Mouse (Mus musculus) hindbrain, postnatal 0 days (tissue): ENCODE measurements at regions not wholly inside any gene's neighbourhood (a gene's known extent, or its start where the extent isn't known, plus 50 kb on each side); places are given as distances from the start of the nearest gene placed in this dataset.
A peak's percentile ranks its signal among the peaks of the same experiment; 100 is the strongest.

Source experiments
- ATAC-seq: fragments of 200-750 bp; cut with Nextera tagmentation; 2 replicates; pipeline ENCODE4 v1.8.0; 2017; ENCODE audit warnings: mild to moderate bottlenecking, moderate TSS enrichment, moderate library complexity
- DNase-seq: peaks from one replicate; pipeline ENCODE4 v3.0.0-alpha.2; 2015; ENCODE audit warnings: low spot score
- H3K27ac ChIP-seq: fragments of 300-500 bp; sonication (generic); 2 replicates; pipeline ENCODE4 v1.5.1; 2014; ENCODE audit warnings: mild to moderate bottlenecking
- H3K27me3 ChIP-seq: fragments of 300-500 bp; sonication (generic); 2 replicates; pipeline ENCODE4 v1.6.1; 2014; ENCODE audit warnings: low read length, mixed read lengths; ENCODE audit not compliant: insufficient read depth
- H3K36me3 ChIP-seq: fragments of 300-500 bp; sonication (generic); 2 replicates; pipeline ENCODE4 v1.6.1; 2014; ENCODE audit warnings: low read length, mixed read lengths; ENCODE audit not compliant: insufficient read depth
- H3K4me1 ChIP-seq: fragments of 300-500 bp; sonication (generic); 2 replicates; pipeline ENCODE4 v1.6.1; 2014; ENCODE audit warnings: antibody characterized with exemption, low read length, mixed read lengths; ENCODE audit not compliant: insufficient read depth
- H3K4me2 ChIP-seq: fragments of 300-500 bp; sonication (generic); 2 replicates; pipeline ENCODE4 v1.6.1; 2014; ENCODE audit warnings: low read depth, mild to moderate bottlenecking, low read length, moderate library complexity, mixed read lengths
- H3K4me3 ChIP-seq: fragments of 300-500 bp; sonication (generic); 2 replicates; pipeline ENCODE4 v1.5.1; 2014; ENCODE audit warnings: low read length
- H3K9ac ChIP-seq: fragments of 300-500 bp; sonication (generic); replicated peaks from 2 replicates; pipeline ENCODE4 v1.6.1; 2014; ENCODE audit warnings: mild to moderate bottlenecking, low read length, moderate library complexity, mixed read lengths
- H3K9me3 ChIP-seq: fragments of 300-500 bp; sonication (generic); 2 replicates; pipeline ENCODE4 v1.6.1; 2016; ENCODE audit warnings: low read length, mixed read lengths
- CTCF ChIP-seq: IDR thresholded peaks from 2 replicates; pipeline ENCODE4 v1.5.1; 2016; ENCODE audit warnings: antibody characterized with exemption, control low read depth, low read depth
- WGBS: fragments of 180-500 bp; shearing (Covaris S2); extraction: QIAGEN DNeasy Blood & Tissue Kit; methylation state at CpG from one replicate; pipeline ENCODE4 v1.1.7; 2014; 5-methylcytosine and 5-hydroxymethylcytosine counted together

- Histone ChIP-seq H3K4me3 (no peak overlapping the region), H3K4me2 (no peak overlapping the region), H3K36me3 (no peaks in the 10 kb centered on the region), H3K4me1 (peaks cover 11% of the 10 kb centered on the region; the same call in 1 of the 2 replicates), H3K9ac (no peak overlapping the region), H3K27me3 (no peaks in the 10 kb centered on the region), H3K9me3 (no peaks in the 10 kb centered on the region), H3K27ac (no peak overlapping the region)
- DNase-seq (no peak), ATAC-seq (no peak)
- no peak for TF ChIP-seq CTCF
- WGBS: 94% methylated on average over 6 of the region's 6 CpGs
Observed at GRCm38 (mm10) chr9:41914611-41915010, 209.5 kb downstream of the Sorl1 start.

GRCm38 (mm10) chr9:41913911-41914310 is 210.2 kb downstream of the Sorl1 start:
- ATAC-seq: no peak
- no peak for DNase-seq
- TF ChIP-seq CTCF: no peak
- Histone ChIP-seq H3K9me3 (no peaks in the 10 kb centered on the region), H3K4me1 (0 out of 2 replicates have a peak, but pooled peaks cover 6% of the 10 kb centered on the region), H3K4me2 (no peak overlapping the region), H3K27me3 (no peaks in the 10 kb centered on the region), H3K27ac (no peak overlapping the region), H3K4me3 (no peak overlapping the region), H3K36me3 (no peaks in the 10 kb centered on the region), H3K9ac (no peak overlapping the region)
- WGBS: 34% methylated on average over 3 of the region's 3 CpGs

GRCm38 (mm10) chr9:41912482-41912881 is 211.6 kb downstream of the Sorl1 start:
- TF ChIP-seq CTCF: no peak
- Histone ChIP-seq H3K4me2 (no peak overlapping the region), H3K4me1 (0 out of 2 replicates have a peak, but pooled peaks cover 4% of the 10 kb centered on the region), H3K4me3 (no peak overlapping the region), H3K36me3 (no peaks in the 10 kb centered on the region), H3K9ac (no peak overlapping the region), H3K27me3 (no peaks in the 10 kb centered on the region), H3K9me3 (no peaks in the 10 kb centered on the region), H3K27ac (no peak overlapping the region)
- no peak for DNase-seq
- ATAC-seq: no peak
- 59% methylated on average over 5 of the region's 5 CpGs for WGBS

- TF ChIP-seq CTCF: no peak
- peak overlapping the region; percentile 12; the same call in 1 of the 2 replicates for H3K27ac ChIP-seq
- no peak overlapping the region for H3K4me2 ChIP-seq
- no peak for ATAC-seq
- H3K9me3 ChIP-seq: no peaks in the 10 kb centered on the region
- no peaks in the 10 kb centered on the region for H3K27me3 ChIP-seq
- no peak overlapping the region for H3K9ac ChIP-seq
- no peak overlapping the region for H3K4me3 ChIP-seq
- no peak for DNase-seq
- 73% methylated on average over 8 of the region's 8 CpGs for WGBS
- H3K4me1 ChIP-seq: no peaks in the 10 kb centered on the region
- H3K36me3 ChIP-seq: no peaks in the 10 kb centered on the region
Observed at GRCm38 (mm10) chr9:41900606-41900974, 223.5 kb downstream of the Sorl1 start.

GRCm38 (mm10) chr9:41899766-41900605 is 224.1 kb downstream of the Sorl1 start:
- Histone ChIP-seq H3K36me3 (no peaks in the 10 kb centered on the region), H3K4me1 (no peaks in the 10 kb centered on the region), H3K4me3 (no peak overlapping the region), H3K27ac (peak overlapping the region; percentile 12; the same call in 1 of the 2 replicates), H3K9me3 (no peaks in the 10 kb centered on the region), H3K4me2 (no peak overlapping the region), H3K27me3 (no peaks in the 10 kb centered on the region), H3K9ac (no peak overlapping the region)
- WGBS: 53% methylated on average over 11 of the region's 11 CpGs
- ATAC-seq (no peak), DNase-seq (no peak)
- TF ChIP-seq CTCF: no peak

GRCm38 (mm10) chr9:41895106-41895505 is 229.0 kb downstream of the Sorl1 start:
- ATAC-seq (no peak), DNase-seq (no peak)
- H3K4me3 ChIP-seq: no peak overlapping the region
- no peaks in the 10 kb centered on the region for H3K36me3 ChIP-seq
- 85% methylated on average over 5 of the region's 5 CpGs for WGBS
- no peak overlapping the region for H3K27ac ChIP-seq
- no peaks in the 10 kb centered on the region for H3K9me3 ChIP-seq
- no peak for TF ChIP-seq CTCF
- no peak overlapping the region for H3K4me2 ChIP-seq
- H3K9ac ChIP-seq: no peak overlapping the region
- H3K4me1 ChIP-seq: peaks cover 12% of the 10 kb centered on the region
- no peaks in the 10 kb centered on the region for H3K27me3 ChIP-seq

- H3K9me3 ChIP-seq: no peaks in the 10 kb centered on the region
- H3K36me3 ChIP-seq: no peaks in the 10 kb centered on the region
- peaks cover 17% of the 10 kb centered on the region for H3K4me1 ChIP-seq
- TF ChIP-seq CTCF: no peak
- H3K27ac ChIP-seq: no peak overlapping the region
- no peak for DNase-seq
- H3K4me3 ChIP-seq: no peak overlapping the region
- H3K9ac ChIP-seq: no peak overlapping the region
- 56% methylated on average over 3 of the region's 3 CpGs for WGBS
- no peaks in the 10 kb centered on the region for H3K27me3 ChIP-seq
- no peak for ATAC-seq
- no peak overlapping the region for H3K4me2 ChIP-seq
Observed at GRCm38 (mm10) chr9:41892841-41893240, 231.3 kb downstream of the Sorl1 start.
